Mouse (Mus musculus): ENCODE data around the gene Rdh12.

Gene Rdh12

DNA sequence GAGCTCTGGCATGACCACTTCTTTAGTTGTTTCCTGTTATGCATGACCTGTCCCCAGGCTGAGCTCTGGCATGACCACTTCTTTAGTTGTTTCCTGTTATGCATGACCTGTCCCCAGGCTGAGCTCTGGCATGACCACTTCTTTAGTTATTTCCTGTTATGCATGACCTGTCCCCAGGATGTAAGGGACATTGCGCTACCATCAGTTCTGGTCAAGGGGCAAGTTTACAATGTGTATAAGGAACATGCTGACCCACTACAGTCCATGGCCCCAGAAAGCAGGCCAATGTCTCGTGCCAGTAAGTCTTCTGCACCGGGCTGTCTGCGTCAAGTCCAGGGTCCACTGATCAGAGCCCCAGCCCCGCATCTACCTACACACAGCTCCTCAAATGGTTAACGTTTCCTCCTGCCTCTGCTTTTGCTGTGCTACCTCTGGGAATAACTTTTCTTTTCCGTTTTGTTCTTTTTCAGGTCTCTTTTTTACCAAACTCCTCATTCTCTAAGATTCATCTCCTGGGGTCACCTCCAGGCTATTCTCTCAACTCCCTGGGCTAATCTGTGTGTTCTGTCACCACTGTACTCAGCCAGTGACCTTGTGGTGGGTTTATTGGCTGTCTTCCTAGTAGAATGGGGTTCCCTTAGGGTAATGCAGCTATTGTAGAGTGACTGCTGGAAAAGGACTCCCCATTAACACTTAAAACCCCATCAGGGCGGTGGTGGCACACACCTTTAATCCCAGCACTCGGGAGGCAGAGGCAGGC is 44.8 kb downstream of the Rdh12 start:
- DNase-seq, result peak; percentile 32

DNA sequence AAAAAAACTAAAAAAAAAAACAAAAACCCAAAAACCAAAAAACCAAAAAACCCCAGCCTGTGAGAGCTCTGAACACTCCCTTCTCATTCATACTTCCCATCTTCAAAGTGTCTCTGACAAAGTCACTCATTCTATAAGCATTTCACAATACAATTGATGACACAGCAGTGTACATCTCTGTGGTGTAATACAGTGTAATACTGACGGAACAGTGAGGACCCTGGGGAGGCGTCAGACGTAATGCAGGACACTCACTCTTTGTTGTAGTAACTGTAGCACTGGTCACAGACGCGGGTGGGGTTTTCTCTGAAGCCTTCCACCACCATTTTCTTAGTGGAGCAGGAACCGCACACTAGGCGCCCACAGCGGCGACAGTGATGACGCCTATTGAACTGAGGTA is 46.3 kb downstream of the Rdh12 start:
- no peak for DNase-seq

DNA sequence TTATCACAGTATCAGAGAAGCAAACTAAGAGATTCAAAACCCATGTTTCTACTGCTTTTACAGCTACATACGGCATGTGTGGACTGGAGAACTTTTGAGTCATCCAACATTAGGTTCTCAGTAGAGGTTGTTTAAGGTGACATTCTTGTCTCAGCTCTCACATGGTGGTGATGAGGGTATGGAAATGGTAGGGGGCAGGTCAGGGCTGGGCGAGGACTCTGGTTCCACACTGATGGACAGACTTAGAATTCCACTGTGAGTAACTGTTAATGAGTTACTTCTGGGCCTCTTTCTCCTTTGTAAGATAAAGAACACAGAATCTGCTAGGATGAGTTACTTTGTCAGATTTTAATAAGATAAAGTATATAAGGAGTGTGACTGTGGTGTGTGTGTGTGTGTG is 51.4 kb downstream of the Rdh12 start:
- no peak for DNase-seq

DNA sequence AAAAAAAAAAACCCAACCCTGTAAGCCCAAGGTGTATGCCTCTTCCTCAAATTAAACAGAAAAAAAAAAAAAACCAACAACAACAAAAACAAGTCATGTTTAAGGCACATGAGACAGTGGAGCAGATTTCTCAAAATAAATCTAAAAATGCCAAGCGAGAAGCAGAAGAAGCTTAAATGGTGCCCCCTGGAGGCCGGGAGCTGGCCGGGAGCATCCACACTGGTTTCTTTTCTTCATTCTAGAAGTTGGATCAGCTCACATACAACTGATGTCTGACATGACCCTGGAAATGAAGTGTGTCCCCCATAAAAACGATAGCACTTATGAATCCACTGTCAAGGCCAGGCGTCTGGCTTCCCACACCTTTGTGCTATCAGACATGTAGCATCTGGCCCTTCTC is 52.3 kb downstream of the Rdh12 start:
- DNase-seq, result peak; percentile 35
